Mouse (Mus musculus) olfactory bulb, adult 2 months (tissue): Measurements from ENCODE around the gene Bivm.

Experiments
- CTCF ChIP-seq: fragments of 200-500 bp; IDR thresholded peaks from 2 replicates; pipeline ENCODE4 v1.5.1; 2012; ENCODE audit warnings: low read depth, mild to moderate bottlenecking, low read length, moderate library complexity; ENCODE audit not compliant: insufficient read depth
- POLR2A ChIP-seq: fragments of 200-500 bp; IDR thresholded peaks from 2 replicates; pipeline ENCODE4 v1.6.1; 2012; ENCODE audit warnings: mild to moderate bottlenecking, low read depth, low read length, moderate library complexity; ENCODE audit not compliant: insufficient read depth

DNA sequence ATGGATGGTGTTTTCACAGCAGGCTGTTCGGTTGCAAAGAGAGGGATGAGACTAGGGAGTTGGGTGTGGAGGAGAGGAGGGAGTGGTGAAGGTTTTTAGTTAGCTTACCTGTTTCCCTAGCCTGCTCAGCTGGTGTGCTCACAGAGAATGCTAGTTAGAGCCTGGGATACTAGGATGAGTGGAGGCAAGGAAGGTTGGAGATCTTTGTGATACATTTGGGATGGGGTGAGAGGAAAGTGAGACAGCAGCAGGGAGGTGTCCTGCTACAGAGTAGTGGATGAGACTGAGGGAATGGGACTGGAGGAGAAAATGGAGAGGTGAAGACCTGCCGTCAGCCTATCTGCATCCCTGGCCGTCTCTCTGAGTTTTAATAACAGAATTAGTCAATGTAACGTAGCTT is 53.9 kb downstream of the Bivm start:
- no peak for TF ChIP-seq CTCF
- no peak for TF ChIP-seq POLR2A
